Mouse (Mus musculus) intestine, embryonic 14.5 days (tissue): ENCODE measurements around the gene Kat5. TPM values are rescaled to one million over a fixed set of nuclear protein-coding genes. Genes with fewer than 3 reads are reported as not detected.

Experiments
- ATAC-seq: fragments of 200-750 bp; cut with Nextera tagmentation; replicated peaks from 2 replicates; pipeline ENCODE4 v1.8.0; 2017; ENCODE audit warnings: low read depth, moderate number of reproducible peaks, moderate TSS enrichment, moderate library complexity; ENCODE audit not compliant: low FRiP score, low TSS enrichment
- DNase-seq: peaks from one replicate; pipeline ENCODE4 v3.0.0-alpha.2; 2018; ENCODE audit warnings: low spot score
- H3K27ac ChIP-seq: fragments of 300-500 bp; sonication (generic); 2 replicates; pipeline ENCODE4 v1.5.1; 2014; ENCODE audit warnings: low read depth, mild to moderate bottlenecking, control low read depth
- H3K27me3 ChIP-seq: fragments of 300-500 bp; sonication (generic); replicated peaks from 2 replicates; pipeline ENCODE4 v1.6.1; 2014; ENCODE audit warnings: low read length, control low read depth; ENCODE audit not compliant: control insufficient read depth, insufficient read depth
- H3K36me3 ChIP-seq: fragments of 300-500 bp; sonication (generic); 2 replicates; pipeline ENCODE4 v1.6.1; 2014; ENCODE audit warnings: low read length, control low read depth; ENCODE audit not compliant: control insufficient read depth, insufficient read depth
- H3K4me1 ChIP-seq: fragments of 300-500 bp; sonication (generic); replicated peaks from 2 replicates; pipeline ENCODE4 v1.6.1; 2014; ENCODE audit warnings: low read length, control low read depth, mixed read lengths; ENCODE audit not compliant: control insufficient read depth, insufficient read depth
- H3K4me2 ChIP-seq: fragments of 300-500 bp; sonication (generic); 2 replicates; pipeline ENCODE4 v1.6.1; 2014; ENCODE audit warnings: low read length
- H3K4me3 ChIP-seq: fragments of 300-500 bp; sonication (generic); 2 replicates; pipeline ENCODE4 v1.5.1; 2014; ENCODE audit warnings: low read depth, low read length, control low read depth, mixed read lengths
- H3K9ac ChIP-seq: fragments of 300-500 bp; sonication (generic); 2 replicates; pipeline ENCODE4 v1.6.1; 2014; ENCODE audit warnings: mild to moderate bottlenecking, low read length
- H3K9me3 ChIP-seq: fragments of 300-500 bp; sonication (generic); 2 replicates; pipeline ENCODE4 v1.6.1; 2016; ENCODE audit warnings: low read length, control low read depth; ENCODE audit not compliant: control insufficient read depth
- WGBS: fragments of 180-500 bp; shearing (Covaris S2); extraction: QIAGEN DNeasy Blood & Tissue Kit; methylation state at CpG from one replicate; pipeline ENCODE4 v1.1.7; 2014; 5-methylcytosine and 5-hydroxymethylcytosine counted together
- polyA plus RNA-seq: library from polyadenylated mRNA; unstranded; fragments of >200 nt; fragmentation: Nextera tagmentation; extraction: Ambion mirVana; gene quantifications from 2 replicates; pipeline ENCODE4 v1.2.1, GENCODE M21; 2014

Kat5 gene
- polyA plus RNA-seq, 1 experiment from 2014 or later, result 33.3 TPM

GRCm38 (mm10) chr19:5647791-5648190, 37.8 kb upstream of the Kat5 start:
- 88% methylated on average over 6 of the region's 6 CpGs for WGBS
- Histone ChIP-seq H3K4me3 (no peak overlapping the region), H3K4me2 (no peak overlapping the region), H3K27ac (peak overlapping the region; percentile 86; the same call in 1 of the 2 replicates), H3K27me3 (no peaks in the 10 kb centered on the region), H3K9me3 (no peaks in the 10 kb centered on the region), H3K36me3 (peaks cover 66% of the 10 kb centered on the region), H3K9ac (no peak overlapping the region), H3K4me1 (peaks cover 15% of the 10 kb centered on the region)
- ATAC-seq, result no peak
- no peak for DNase-seq

GRCm38 (mm10) chr19:5646731-5647330, 36.8 kb upstream of the Kat5 start:
- Histone ChIP-seq H3K27me3 (no peaks in the 10 kb centered on the region), H3K4me2 (no peak overlapping the region), H3K4me3 (no peak overlapping the region), H3K27ac (no peak overlapping the region), H3K9ac (no peak overlapping the region), H3K9me3 (no peaks in the 10 kb centered on the region), H3K4me1 (peaks cover 15% of the 10 kb centered on the region), H3K36me3 (peaks cover 69% of the 10 kb centered on the region)
- 89% methylated on average over 8 of the region's 8 CpGs for WGBS
- ATAC-seq (no peak), DNase-seq (no peak)

DNA sequence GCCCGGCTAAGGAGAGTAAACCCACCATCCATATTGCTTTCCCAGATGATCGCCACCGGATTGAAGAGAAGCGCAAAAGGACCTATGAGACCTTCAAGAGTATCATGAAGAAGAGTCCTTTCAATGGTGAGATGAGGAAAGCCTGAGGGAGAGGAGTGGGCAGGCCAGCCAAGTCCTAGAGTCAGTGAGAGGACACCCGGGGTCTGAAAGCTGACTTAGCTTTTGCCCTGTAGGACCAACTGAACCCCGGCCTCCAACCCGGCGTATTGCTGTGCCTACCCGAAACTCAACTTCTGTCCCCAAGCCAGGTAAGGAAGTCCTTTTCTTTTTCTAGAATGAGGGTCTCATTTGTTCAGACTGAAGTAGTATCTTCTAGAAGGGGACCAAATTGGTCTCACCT, 35.2 kb upstream of the Kat5 start:
- WGBS, result 93% methylated on average over 9 of the region's 9 CpGs
- Histone ChIP-seq H3K4me3 (no peak overlapping the region), H3K4me1 (peaks cover 15% of the 10 kb centered on the region), H3K27me3 (no peaks in the 10 kb centered on the region), H3K27ac (no peak overlapping the region), H3K4me2 (no peak overlapping the region), H3K9me3 (no peaks in the 10 kb centered on the region), H3K36me3 (peaks cover 76% of the 10 kb centered on the region), H3K9ac (no peak overlapping the region)
- no peak for DNase-seq
- no peak for ATAC-seq

DNA sequence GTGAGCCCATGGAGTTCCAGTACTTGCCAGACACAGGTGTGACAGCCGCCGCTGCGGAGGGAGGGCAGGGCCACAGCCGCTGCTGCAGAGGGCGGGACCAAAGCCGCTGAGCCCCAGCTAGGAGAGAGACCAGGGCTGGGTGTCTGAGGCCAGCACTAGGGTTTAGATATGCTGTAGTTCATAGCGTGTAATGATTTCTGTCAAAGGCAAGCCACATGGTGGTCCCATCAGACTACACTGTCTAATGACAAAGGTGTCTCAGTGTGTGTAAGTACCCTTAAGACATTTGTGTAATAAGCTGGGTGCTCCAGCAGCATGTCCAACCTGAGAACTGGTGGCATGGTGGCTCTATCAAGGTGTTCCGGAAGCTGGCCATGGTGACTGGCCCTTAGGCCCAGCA, 31.6 kb upstream of the Kat5 start:
- ATAC-seq, result no peak

GRCm38 (mm10) chr19:5641021-5641420, 31.0 kb upstream of the Kat5 start:
- ATAC-seq (no peak), DNase-seq (no peak)
- 86% methylated on average over 17 of the region's 17 CpGs for WGBS
- no peak overlapping the region for H3K4me2 ChIP-seq
- H3K27ac ChIP-seq, result no peak overlapping the region
- H3K27me3 ChIP-seq, result no peaks in the 10 kb centered on the region
- no peak overlapping the region for H3K4me3 ChIP-seq
- peaks cover 71% of the 10 kb centered on the region for H3K36me3 ChIP-seq
- no peaks in the 10 kb centered on the region for H3K9me3 ChIP-seq
- no peak overlapping the region for H3K9ac ChIP-seq
- H3K4me1 ChIP-seq, result peaks cover 22% of the 10 kb centered on the region

More for the DNA sequence above, 31.6 kb upstream of the Kat5 start:
- DNase-seq, result no peak
- no peak overlapping the region for H3K4me3 ChIP-seq
- no peak overlapping the region for H3K27ac ChIP-seq
- WGBS, result 89% methylated on average over 8 of the region's 8 CpGs
- H3K9me3 ChIP-seq, result no peaks in the 10 kb centered on the region
- peaks cover 17% of the 10 kb centered on the region for H3K4me1 ChIP-seq
- peaks cover 77% of the 10 kb centered on the region for H3K36me3 ChIP-seq
- no peaks in the 10 kb centered on the region for H3K27me3 ChIP-seq
- no peak overlapping the region for H3K9ac ChIP-seq
- H3K4me2 ChIP-seq, result no peak overlapping the region

- Histone ChIP-seq H3K36me3 (peaks cover 64% of the 10 kb centered on the region), H3K4me3 (no peak overlapping the region), H3K4me2 (no peak overlapping the region), H3K27me3 (no peaks in the 10 kb centered on the region), H3K9me3 (no peaks in the 10 kb centered on the region), H3K4me1 (peaks cover 22% of the 10 kb centered on the region), H3K27ac (no peak overlapping the region; the same call in 1 of the 2 replicates), H3K9ac (no peak overlapping the region)
- 45% methylated on average over 9 of the region's 9 CpGs for WGBS
- ATAC-seq, result no peak
- DNase-seq, result no peak
Observed at GRCm38 (mm10) chr19:5640339-5640738, 30.3 kb upstream of the Kat5 start.

GRCm38 (mm10) chr19:5638416-5639005, 28.5 kb upstream of the Kat5 start:
- no peaks in the 10 kb centered on the region for H3K9me3 ChIP-seq
- ATAC-seq (no peak), DNase-seq (no peak)
- peak overlapping the region; percentile 88 for H3K9ac ChIP-seq
- H3K4me1 ChIP-seq, result peaks cover 22% of the 10 kb centered on the region
- peaks cover 47% of the 10 kb centered on the region for H3K36me3 ChIP-seq
- no peaks in the 10 kb centered on the region for H3K27me3 ChIP-seq
- peak overlapping the region; percentile 85 for H3K4me2 ChIP-seq
- 88% methylated on average over 18 of the region's 18 CpGs for WGBS
- H3K27ac ChIP-seq, result no peak overlapping the region
- peak overlapping the region; percentile 74 for H3K4me3 ChIP-seq

DNA sequence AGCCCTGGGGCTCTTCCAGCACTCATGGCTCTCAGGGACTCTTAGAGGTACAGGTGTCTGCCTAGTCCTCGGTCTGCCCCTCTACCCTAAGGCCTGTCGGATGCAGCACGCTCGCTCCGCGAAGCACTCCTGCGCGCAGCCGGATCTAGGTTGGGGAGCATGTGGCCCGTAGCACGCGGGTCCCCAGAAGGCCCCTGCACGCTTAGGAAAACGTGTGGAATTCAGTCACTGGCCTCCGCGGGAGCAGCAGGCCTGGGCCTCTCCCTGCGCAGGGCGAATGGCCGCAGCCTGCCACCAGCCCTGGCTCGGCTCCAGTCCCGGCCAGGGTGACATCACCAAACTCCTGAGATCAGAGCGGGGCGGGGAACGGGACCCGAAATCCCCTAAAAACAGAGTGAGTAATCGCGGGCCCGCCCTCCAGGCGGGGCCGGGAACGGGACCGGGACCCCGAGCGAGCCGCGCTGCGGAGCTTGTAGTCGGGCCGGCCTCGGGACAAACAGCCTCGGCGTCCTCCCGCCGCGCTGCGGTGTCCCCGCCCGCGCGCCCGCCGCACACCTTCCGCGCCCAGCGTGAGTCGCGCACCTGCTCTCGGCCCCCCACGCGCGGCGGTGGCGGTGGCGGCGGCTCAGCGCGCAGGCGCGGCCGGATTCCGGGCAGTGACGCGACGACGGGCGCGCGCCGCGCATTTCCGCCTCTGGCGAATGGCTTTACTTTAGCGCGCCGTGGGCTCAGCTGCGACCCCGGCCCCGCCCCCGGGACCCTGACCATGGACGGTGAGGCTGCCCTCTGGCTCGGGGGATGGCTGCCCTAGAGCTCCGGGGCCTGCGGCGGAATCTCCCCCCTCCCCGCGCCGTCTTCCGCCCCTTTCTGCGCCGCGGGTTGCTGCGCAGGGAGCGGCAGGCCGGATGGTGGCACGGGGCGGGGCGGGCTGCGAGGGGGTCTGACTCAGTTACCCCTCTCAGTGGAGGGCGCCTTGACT, 27.3 kb upstream of the Kat5 start, which contains the start of gene Rela:
Gene Rela (plus strand): TSS at position 415 of the 979 bp plus-strand sequence.
- under 1% methylated on average over 98 of the region's 109 CpGs for WGBS
- DNase-seq (peak; percentile 89), ATAC-seq (peak; percentile 78)
- peak within 1 kb of the TSS; percentile 88 for H3K27ac ChIP-seq
- no peaks in the 10 kb centered on the region for H3K9me3 ChIP-seq
- H3K27me3 ChIP-seq, result no peaks in the 10 kb centered on the region
- H3K9ac ChIP-seq, result peak within 1 kb of the TSS; percentile 88
- peak within 1 kb of the TSS; percentile 74 for H3K4me3 ChIP-seq
- H3K4me1 ChIP-seq, result peaks cover 22% of the 10 kb centered on the region
- peaks cover 36% of the 10 kb centered on the region for H3K36me3 ChIP-seq
- H3K4me2 ChIP-seq, result peak within 1 kb of the TSS; percentile 85
